Mouse (Mus musculus) C2C12 (cell line): ENCODE data around the gene Tgfb3. TPM values are rescaled to one million over a fixed set of nuclear protein-coding genes. Genes with fewer than 3 reads are reported as not detected.

Experiments
- H3K27me3 ChIP-seq: one replicate; pipeline ENCODE4 v1.6.1; 2011; ENCODE audit not compliant: control insufficient read depth, insufficient read depth, insufficient read length
- H3K36me3 ChIP-seq: one replicate; pipeline ENCODE4 v1.6.1; 2011; ENCODE audit not compliant: control insufficient read depth, insufficient read depth
- H3K4me3 ChIP-seq: one replicate; pipeline ENCODE4 v1.5.1; 2011; ENCODE audit warnings: mild to moderate bottlenecking, control low read depth; ENCODE audit not compliant: poor library complexity, insufficient read depth, severe bottlenecking
- H3K79me2 ChIP-seq: one replicate; pipeline ENCODE4 v1.6.1; 2011; ENCODE audit not compliant: control insufficient read depth, insufficient read depth
- H3K79me3 ChIP-seq: one replicate; pipeline ENCODE4 v1.6.1; 2011; ENCODE audit warnings: low read depth, control low read depth
- H3ac ChIP-seq: one replicate; pipeline ENCODE3; 2011; ENCODE audit warnings: low read depth; ENCODE audit not compliant: control insufficient read depth, insufficient read length
- CEBPB ChIP-seq: IDR thresholded peaks from one replicate; pipeline ENCODE4 v1.6.1; 2011; ENCODE audit warnings: low read depth, mild to moderate bottlenecking, control low read depth, moderate library complexity
- CTCF ChIP-seq: IDR thresholded peaks from one replicate; pipeline ENCODE4 v1.5.1; 2011; ENCODE audit not compliant: control insufficient read depth, insufficient read depth, insufficient read length
- FOSL1 ChIP-seq: IDR thresholded peaks from one replicate; pipeline ENCODE4 v1.8.0; 2011; ENCODE audit warnings: mild to moderate bottlenecking, low read length; ENCODE audit not compliant: poor library complexity, insufficient read depth, severe bottlenecking
- MAX ChIP-seq: IDR thresholded peaks from one replicate; pipeline ENCODE4 v1.6.1; 2011; ENCODE audit warnings: mild to moderate bottlenecking, control low read depth
- MYOD1 ChIP-seq: IDR thresholded peaks from one replicate; pipeline ENCODE4 v1.6.1; 2011; ENCODE audit warnings: low read depth; ENCODE audit not compliant: control insufficient read depth, insufficient read length
- MYOG ChIP-seq: IDR thresholded peaks from one replicate; pipeline ENCODE4 v1.6.1; 2011; ENCODE audit not compliant: control insufficient read depth, insufficient read length; ENCODE audit errors: extremely low read depth
- USF1 ChIP-seq: IDR thresholded peaks from one replicate; pipeline ENCODE4 v1.6.1; 2011; ENCODE audit warnings: low read depth, mild to moderate bottlenecking, control low read depth, moderate library complexity
- polyA plus RNA-seq: library from polyadenylated mRNA; unstranded; fragments of >200 nt; fragmentation: generic; extraction: Trizol; gene quantifications from one replicate; pipeline ENCODE4 v1.2.1, GENCODE M21; 2012; ENCODE audit warnings: missing spikeins

Gene Tgfb3
- polyA plus RNA-seq, 1 experiment = 12.1 TPM

- Histone ChIP-seq H3K36me3 (peaks cover 27% of the 10 kb centered on the region), H3K4me3 (no peak overlapping the region)
- TF ChIP-seq MYOG (no peak), FOSL1 (no peak), MYOD1 (no peak), CEBPB (no peak), USF1 (no peak), MAX (no peak), CTCF (no peak)
Measured at GRCm38 (mm10) chr12:86090764-86091163, 11.9 kb upstream of the Tgfb3 start.

GRCm38 (mm10) chr12:86088042-86088441 lies 9.2 kb upstream of the Tgfb3 start:
- H3K79me2 ChIP-seq = peaks cover 15% of the 10 kb centered on the region
- peaks cover 5% of the 10 kb centered on the region for H3K79me3 ChIP-seq
- H3K4me3 ChIP-seq = no peak overlapping the region
- no peak for TF ChIP-seq MYOG
- TF ChIP-seq FOSL1 = no peak
- no peak for TF ChIP-seq CTCF
- no peak overlapping the region for H3ac ChIP-seq
- H3K36me3 ChIP-seq = peaks cover 28% of the 10 kb centered on the region
- H3K27me3 ChIP-seq = no peaks in the 10 kb centered on the region

More at GRCm38 (mm10) chr12:86090764-86091163, 11.9 kb upstream of the Tgfb3 start:
- Histone ChIP-seq H3K27me3 (no peaks in the 10 kb centered on the region), H3K79me3 (no peaks in the 10 kb centered on the region), H3K79me2 (no peaks in the 10 kb centered on the region), H3ac (no peak overlapping the region)

- Histone ChIP-seq H3K79me2 (peaks cover 20% of the 10 kb centered on the region), H3ac (no peak overlapping the region), H3K27me3 (no peaks in the 10 kb centered on the region), H3K79me3 (peaks cover 8% of the 10 kb centered on the region), H3K4me3 (no peak overlapping the region), H3K36me3 (peaks cover 28% of the 10 kb centered on the region)
- no peak for TF ChIP-seq MYOD1
- TF ChIP-seq MYOG = no peak
Measured at GRCm38 (mm10) chr12:86086550-86086949, 7.7 kb upstream of the Tgfb3 start.

GRCm38 (mm10) chr12:86085873-86086272 lies 7.0 kb upstream of the Tgfb3 start:
- no peak overlapping the region for H3ac ChIP-seq

GRCm38 (mm10) chr12:86082481-86083012 lies 3.7 kb upstream of the Tgfb3 start, which contains the start of gene Ift43:
Ift43 (plus strand) TSS chr12:86082541.
- no peak for TF ChIP-seq MYOD1
- no peak for TF ChIP-seq MYOG
- no peak for TF ChIP-seq CTCF
- no peak for TF ChIP-seq USF1
- TF ChIP-seq FOSL1 = no peak
- no peak for TF ChIP-seq CEBPB
- no peak for TF ChIP-seq MAX
- H3ac ChIP-seq = peak within 1 kb of the TSS; percentile 55
- H3K4me3 ChIP-seq = peak within 1 kb of the TSS; percentile 60
- H3K27me3 ChIP-seq = no peaks in the 10 kb centered on the region
- H3K79me3 ChIP-seq = peaks cover 8% of the 10 kb centered on the region
- peaks cover 28% of the 10 kb centered on the region for H3K79me2 ChIP-seq
- peaks cover 12% of the 10 kb centered on the region for H3K36me3 ChIP-seq

More at GRCm38 (mm10) chr12:86085873-86086272, 7.0 kb upstream of the Tgfb3 start:
- H3K27me3 ChIP-seq = no peaks in the 10 kb centered on the region
- H3K79me3 ChIP-seq = peaks cover 8% of the 10 kb centered on the region
- H3K4me3 ChIP-seq = no peak overlapping the region
- TF ChIP-seq MAX (no peak), MYOG (no peak), CEBPB (no peak), CTCF (no peak), FOSL1 (no peak), USF1 (no peak), MYOD1 (no peak)
- H3K36me3 ChIP-seq = peaks cover 28% of the 10 kb centered on the region
- H3K79me2 ChIP-seq = peaks cover 20% of the 10 kb centered on the region

- Histone ChIP-seq H3K79me2 (peaks cover 51% of the 10 kb centered on the region), H3K4me3 (peak overlapping the region; percentile 42), H3ac (peak overlapping the region; percentile 88), H3K36me3 (no peaks in the 10 kb centered on the region), H3K79me3 (peaks cover 10% of the 10 kb centered on the region), H3K27me3 (no peaks in the 10 kb centered on the region)
- peak; percentile 95 for TF ChIP-seq CTCF
- TF ChIP-seq MAX = peak; percentile 12
- TF ChIP-seq FOSL1 = no peak
- TF ChIP-seq USF1 = no peak
Measured at GRCm38 (mm10) chr12:86079202-86079667, 394 bp upstream of the Tgfb3 start.
